Mouse (Mus musculus) midbrain, embryonic 11.5 days (tissue): ENCODE measurements around the gene Olfr366. TPM values are rescaled to one million over a fixed set of nuclear protein-coding genes. Genes with fewer than 3 reads are reported as not detected.
"Not testable (repeated sequence)": the region's sequence is repeated elsewhere in the genome, so short reads cannot be mapped to it uniquely, and the experiment has no call there.

Experiments used
- ATAC-seq: fragments of 200-750 bp; cut with Nextera tagmentation; 2 replicates; pipeline ENCODE4 v1.8.0; 2017; ENCODE audit warnings: moderate TSS enrichment, moderate library complexity; ENCODE audit not compliant: low FRiP score
- DNase-seq: peaks from one replicate; pipeline ENCODE4 v3.0.0; 2015; ENCODE audit warnings: low spot score; ENCODE audit errors: missing footprints
- H3K27ac ChIP-seq: fragments of 300-500 bp; sonication (generic); 2 replicates; pipeline ENCODE4 v1.5.1; 2014; ENCODE audit warnings: low read depth, low read length
- H3K27me3 ChIP-seq: fragments of 300-500 bp; sonication (generic); 2 replicates; pipeline ENCODE4 v1.6.1; 2014; ENCODE audit warnings: mild to moderate bottlenecking, low read length, moderate library complexity, mixed read lengths; ENCODE audit not compliant: control insufficient read depth, insufficient read depth
- H3K36me3 ChIP-seq: fragments of 300-500 bp; sonication (generic); 2 replicates; pipeline ENCODE4 v1.6.1; 2014; ENCODE audit warnings: mild to moderate bottlenecking, low read length, moderate library complexity, mixed read lengths; ENCODE audit not compliant: control insufficient read depth, insufficient read depth
- H3K4me1 ChIP-seq: fragments of 300-500 bp; sonication (generic); 2 replicates; pipeline ENCODE4 v1.6.1; 2014; ENCODE audit warnings: low read length; ENCODE audit not compliant: control insufficient read depth, insufficient read depth
- H3K4me2 ChIP-seq: fragments of 300-500 bp; sonication (generic); 2 replicates; pipeline ENCODE4 v1.6.1; 2014; ENCODE audit warnings: mild to moderate bottlenecking, moderate library complexity
- H3K4me3 ChIP-seq: fragments of 300-500 bp; sonication (generic); 2 replicates; pipeline ENCODE4 v1.5.1; 2014; ENCODE audit warnings: low read depth, low read length
- H3K9ac ChIP-seq: fragments of 300-500 bp; sonication (generic); 2 replicates; pipeline ENCODE4 v1.6.1; 2014; ENCODE audit warnings: low read length
- H3K9me3 ChIP-seq: fragments of 300-500 bp; sonication (generic); 2 replicates; pipeline ENCODE4 v1.6.1; 2016; ENCODE audit warnings: low read length; ENCODE audit not compliant: control insufficient read depth
- WGBS: fragments of 180-500 bp; shearing (Covaris S2); extraction: QIAGEN DNeasy Blood & Tissue Kit; methylation state at CpG from one replicate; pipeline ENCODE4 v1.1.7; 2014; 5-methylcytosine and 5-hydroxymethylcytosine counted together
- polyA plus RNA-seq: library from polyadenylated mRNA; unstranded; fragments of >200 nt; fragmentation: Nextera tagmentation; extraction: Ambion mirVana; gene quantifications from 2 replicates; pipeline ENCODE4 v1.2.1, GENCODE M21; 2014

Olfr366 gene
- polyA plus RNA-seq = not detected in 2 replicates

DNA sequence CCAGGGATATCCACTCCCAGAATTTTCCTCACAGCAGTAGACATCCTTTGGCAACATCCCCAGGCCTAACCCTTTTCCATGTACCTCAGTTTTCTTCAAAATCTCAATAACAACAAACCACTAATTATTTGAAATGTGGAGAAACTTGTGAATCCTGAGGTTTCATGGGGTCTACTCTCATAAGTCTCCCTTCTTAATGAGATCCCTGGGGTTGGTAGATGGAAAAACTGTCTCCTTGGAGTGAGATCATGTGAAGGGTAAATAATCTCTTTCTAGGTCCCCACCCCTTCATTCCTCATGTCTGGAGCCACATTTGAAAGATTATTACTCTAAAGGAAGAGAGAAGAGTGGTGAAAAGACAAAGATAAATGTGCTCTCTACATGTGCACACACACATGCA lies at the start of gene Olfr366:
TSS of gene Olfr366 (plus strand) at position 301 of the 400 bp plus-strand sequence.
- H3K4me1 ChIP-seq = no peaks in the 10 kb centered on the region
- no peaks in the 10 kb centered on the region for H3K27me3 ChIP-seq
- DNase-seq = no peak
- H3K4me2 ChIP-seq = no peak within 1 kb of the TSS
- peaks cover 11% of the 10 kb centered on the region; the same call in 1 of the 2 replicates for H3K9me3 ChIP-seq
- no peak within 1 kb of the TSS for H3K4me3 ChIP-seq
- H3K27ac ChIP-seq = no peak within 1 kb of the TSS
- H3K9ac ChIP-seq = no peak within 1 kb of the TSS
- ATAC-seq = no peak
- no peaks in the 10 kb centered on the region for H3K36me3 ChIP-seq

DNA sequence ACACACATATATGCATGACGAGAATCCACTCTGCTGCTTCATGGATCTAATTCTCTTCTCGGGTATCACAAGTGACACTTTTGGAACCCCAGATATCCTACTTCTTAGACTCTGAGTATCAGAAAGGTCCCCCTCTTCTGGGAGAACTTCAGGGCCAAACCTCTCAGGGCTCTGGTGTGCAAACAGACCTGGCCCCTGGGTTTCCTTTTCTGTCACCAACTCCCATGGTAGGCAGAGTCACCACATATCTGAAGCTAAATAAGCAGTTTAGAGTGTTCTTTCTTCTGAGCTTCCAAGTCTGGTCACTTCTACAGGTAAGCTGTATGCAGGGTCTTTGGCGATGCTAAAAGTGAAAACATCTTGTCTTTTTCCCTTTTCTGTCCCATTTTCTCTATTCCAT lies 23.5 kb upstream of the Olfr366 start, which contains the start of gene Olfr365:
TSS of gene Olfr365 (plus strand) at position 301 of the 400 bp plus-strand sequence.
- 81% methylated on average over 3 of the region's 3 CpGs for WGBS
- ATAC-seq = no peak
- H3K4me2 ChIP-seq = no peak within 1 kb of the TSS
- no peak within 1 kb of the TSS for H3K4me3 ChIP-seq
- H3K36me3 ChIP-seq = no peaks in the 10 kb centered on the region
- DNase-seq = no peak
- H3K4me1 ChIP-seq = no peaks in the 10 kb centered on the region
- H3K27ac ChIP-seq = no peak within 1 kb of the TSS
- no peak within 1 kb of the TSS for H3K9ac ChIP-seq
- H3K27me3 ChIP-seq = no peaks in the 10 kb centered on the region
- H3K9me3 ChIP-seq = peaks cover 9% of the 10 kb centered on the region; the same call in 1 of the 2 replicates

DNA sequence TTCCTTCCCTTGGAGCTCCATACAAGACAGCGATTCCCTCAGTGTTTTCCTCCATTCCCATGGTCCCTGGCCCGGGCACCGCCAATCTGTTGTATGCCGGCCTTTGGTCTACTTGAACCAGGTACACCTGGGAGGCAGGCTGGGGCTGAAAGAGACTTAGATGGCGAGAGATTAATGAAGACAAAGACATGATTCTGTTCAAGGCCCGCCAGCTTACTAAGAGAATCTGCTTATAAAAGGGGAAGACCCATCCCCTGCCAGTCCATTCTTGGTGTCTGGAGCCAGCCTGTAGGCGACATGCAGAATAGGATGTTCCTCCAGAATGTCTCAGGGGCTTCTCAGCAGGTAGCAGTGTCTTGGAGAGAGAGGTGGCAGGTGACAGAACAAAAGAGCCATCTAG lies 50.4 kb downstream of the Olfr366 start:
- not testable (repeated sequence) for H3K4me2 ChIP-seq, H3K9ac ChIP-seq, H3K27ac ChIP-seq, DNase-seq, H3K27me3 ChIP-seq, H3K4me1 ChIP-seq, H3K36me3 ChIP-seq, ATAC-seq, H3K4me3 ChIP-seq, H3K9me3 ChIP-seq
- 77% methylated on average over 7 of the region's 7 CpGs for WGBS

Other genes starting within 250 kb of the Olfr366 start
- gene Olfr357, start 217.7 kb upstream of the Olfr366 start, polyA plus RNA-seq = not detected in 2 replicates
- not detected in 2 replicates for gene Olfr358, start 202.2 kb upstream of the Olfr366 start, polyA plus RNA-seq
- gene Olfr360, start 145.8 kb upstream of the Olfr366 start, polyA plus RNA-seq = not detected in 2 replicates
- gene Olfr361, start 122.3 kb upstream of the Olfr366 start, polyA plus RNA-seq = not detected in 2 replicates
- gene Olfr362, start 93.7 kb upstream of the Olfr366 start, polyA plus RNA-seq = not detected in 2 replicates
- not detected in 2 replicates for gene Olfr364-ps1, start 72.3 kb upstream of the Olfr366 start, polyA plus RNA-seq
- not detected in 2 replicates for gene Olfr365, start 23.4 kb upstream of the Olfr366 start, polyA plus RNA-seq
- gene Olfr368, start 114.9 kb downstream of the Olfr366 start, polyA plus RNA-seq = not detected in 2 replicates
- 82.7 and 87.3 TPM in 2 replicates for gene Pdcl, start 147.8 kb downstream of the Olfr366 start, polyA plus RNA-seq
- 20.4 and 22.0 TPM in 2 replicates for gene Rc3h2, start 211.3 kb downstream of the Olfr366 start, polyA plus RNA-seq
- 11.7 and 14.1 TPM in 2 replicates for gene Zbtb26, start 231.6 kb downstream of the Olfr366 start, polyA plus RNA-seq
- 6.8 and 8.4 TPM in 2 replicates for gene Zbtb6, start 231.6 kb downstream of the Olfr366 start, polyA plus RNA-seq
- 43.8 and 51.8 TPM in 2 replicates for gene Rabgap1, start 231.7 kb downstream of the Olfr366 start, polyA plus RNA-seq